Mouse (Mus musculus): Measurements from ENCODE around the gene Atp2a1. TPM values are rescaled to one million over a fixed set of nuclear protein-coding genes. Genes with fewer than 3 reads are reported as not detected.
A peak's percentile ranks its signal among the peaks of the same experiment; 100 is the strongest.

Atp2a1 gene
- polyA plus RNA-seq, 1 experiment from 2014 or later: 0.58 TPM

DNA sequence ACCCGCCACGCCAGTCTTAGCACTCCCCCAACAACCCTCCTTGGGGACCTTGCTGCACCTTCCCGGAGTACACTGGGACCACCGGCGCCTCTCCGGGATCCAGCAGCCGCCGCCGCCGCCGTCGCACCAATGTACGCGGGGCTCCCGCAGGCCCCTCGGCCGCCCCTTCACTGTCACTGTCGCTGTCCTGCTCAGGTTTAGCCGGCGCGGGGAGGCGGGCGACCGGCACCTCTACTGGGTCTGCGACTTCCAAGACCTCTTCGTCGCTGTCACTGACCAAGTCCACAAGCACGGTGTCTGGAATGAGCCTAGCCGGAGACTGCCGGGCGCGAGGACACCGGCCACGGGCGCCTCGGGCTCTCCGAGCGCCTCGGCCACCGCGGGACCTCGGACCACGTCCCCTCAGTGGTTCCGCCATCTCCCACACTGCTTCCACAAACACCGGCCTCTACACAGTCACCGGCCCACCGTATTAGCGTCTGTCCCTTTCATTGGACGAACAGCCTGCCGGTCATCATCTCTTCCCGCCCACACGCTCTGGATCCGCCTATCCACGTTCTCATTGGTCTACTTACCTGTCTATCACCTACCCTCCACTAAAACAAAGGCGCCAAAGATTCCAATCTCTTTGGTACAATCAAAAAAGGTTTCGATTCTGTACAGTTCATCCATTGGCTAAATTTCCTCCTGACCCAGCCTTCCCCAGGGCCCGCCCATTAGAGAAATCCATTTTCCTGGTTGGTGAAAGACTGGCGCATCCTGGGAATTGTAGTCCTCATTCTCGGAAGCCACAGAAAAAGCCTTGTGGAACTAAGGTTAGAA lies 66.4 kb downstream of the Atp2a1 start, which contains the start of gene Nfatc2ip:
Nfatc2ip (minus strand) TSS at position 440 of the 822 bp plus-strand sequence.
- peak; percentile 100 for ATAC-seq (replicated peaks)
- H3K36me3 ChIP-seq (replicated peaks): no peaks in the 10 kb centered on the region
- H3K9me3 ChIP-seq: no peaks in the 10 kb centered on the region
- H3K27me3 ChIP-seq (replicated peaks): no peaks in the 10 kb centered on the region
- peak within 1 kb of the TSS; percentile 92 for H3K4me2 ChIP-seq
- H3K4me1 ChIP-seq: peaks cover 14% of the 10 kb centered on the region
- H3K27ac ChIP-seq: peak within 1 kb of the TSS; percentile 77
- H3K4me3 ChIP-seq: peak within 1 kb of the TSS; percentile 86
- under 1% methylated on average over 59 of the region's 59 CpGs for WGBS
- peak within 1 kb of the TSS; percentile 80 for H3K9ac ChIP-seq

Other genes with a start within 250 kb of the Atp2a1 start
- gene Sbk1, start 190.5 kb downstream of the Atp2a1 start, polyA plus RNA-seq (2015; fragmentation: Nextera tagmentation; extraction: Ambion mirVana): 333 and 359 TPM in 2 replicates
- gene Lat, start 93.5 kb downstream of the Atp2a1 start, polyA plus RNA-seq (2015; fragmentation: Nextera tagmentation; extraction: Ambion mirVana): 1.1 and 1.4 TPM in 2 replicates
- gene Spns1, start 85.7 kb downstream of the Atp2a1 start, polyA plus RNA-seq (2015; fragmentation: Nextera tagmentation; extraction: Ambion mirVana): 95.4 and 96.0 TPM in 2 replicates
- 2.2 and 2.6 TPM in 2 replicates for gene Nfatc2ip, start 66.4 kb downstream of the Atp2a1 start, polyA plus RNA-seq (2015; fragmentation: Nextera tagmentation; extraction: Ambion mirVana)
- 0.31 TPM in 1 of 2 replicates, not detected in the other for gene Cd19, start 48.2 kb downstream of the Atp2a1 start, polyA plus RNA-seq (2015; fragmentation: Nextera tagmentation; extraction: Ambion mirVana)
- gene Rabep2, start 34.3 kb downstream of the Atp2a1 start, polyA plus RNA-seq (2015; fragmentation: Nextera tagmentation; extraction: Ambion mirVana): 26.0 and 28.7 TPM in 2 replicates
- gene Sh2b1, start 12.3 kb upstream of the Atp2a1 start, polyA plus RNA-seq (2015; fragmentation: Nextera tagmentation; extraction: Ambion mirVana): 84.3 and 87.0 TPM in 2 replicates
- 133 and 137 TPM in 2 replicates for gene Tufm, start 24.3 kb upstream of the Atp2a1 start, polyA plus RNA-seq (2015; fragmentation: Nextera tagmentation; extraction: Ambion mirVana)
- gene Atxn2l, start 40.3 kb upstream of the Atp2a1 start, polyA plus RNA-seq (2015; fragmentation: Nextera tagmentation; extraction: Ambion mirVana): 75.9 and 83.6 TPM in 2 replicates
- gene Eif3c, start 103.3 kb upstream of the Atp2a1 start, polyA plus RNA-seq (2015; fragmentation: Nextera tagmentation; extraction: Ambion mirVana): 173 and 186 TPM in 2 replicates
- gene Apobr, start 121.8 kb upstream of the Atp2a1 start, polyA plus RNA-seq (2015; fragmentation: Nextera tagmentation; extraction: Ambion mirVana): 0.32 and 0.38 TPM in 2 replicates
- 34.1 and 35.6 TPM in 2 replicates for gene Cln3, start 122.7 kb upstream of the Atp2a1 start, polyA plus RNA-seq (2015; fragmentation: Nextera tagmentation; extraction: Ambion mirVana)
- gene Il27, start 131.8 kb upstream of the Atp2a1 start, polyA plus RNA-seq (2015; fragmentation: Nextera tagmentation; extraction: Ambion mirVana): not detected in 2 replicates
- gene Nupr1, start 167.8 kb upstream of the Atp2a1 start, polyA plus RNA-seq (2015; fragmentation: Nextera tagmentation; extraction: Ambion mirVana): 11.5 and 13.0 TPM in 2 replicates
- gene Sgf29, start 186.2 kb upstream of the Atp2a1 start, polyA plus RNA-seq (2015; fragmentation: Nextera tagmentation; extraction: Ambion mirVana): 62.3 and 72.4 TPM in 2 replicates
- gene Sult1a1, start 213.3 kb upstream of the Atp2a1 start, polyA plus RNA-seq (2015; fragmentation: Nextera tagmentation; extraction: Ambion mirVana): 8.3 and 8.9 TPM in 2 replicates
- gene Bola2, start 232.3 kb upstream of the Atp2a1 start, polyA plus RNA-seq (2015; fragmentation: Nextera tagmentation; extraction: Ambion mirVana): 116 and 126 TPM in 2 replicates
- gene Slx1b, start 232.7 kb upstream of the Atp2a1 start, polyA plus RNA-seq (2015; fragmentation: Nextera tagmentation; extraction: Ambion mirVana): 18.3 and 20.9 TPM in 2 replicates
- gene Coro1a, start 244.7 kb upstream of the Atp2a1 start, polyA plus RNA-seq (2015; fragmentation: Nextera tagmentation; extraction: Ambion mirVana): 119 and 127 TPM in 2 replicates